Mouse (Mus musculus) MEL (cell line): ENCODE data around the gene Eif4g1. TPM values are rescaled to one million over a fixed set of nuclear protein-coding genes. Genes with fewer than 3 reads are reported as not detected.
"Not testable (repeated sequence)": the region's sequence is repeated elsewhere in the genome, so short reads cannot be mapped to it uniquely, and the experiment has no call there.

Source experiments
- DNase-seq: peaks from one replicate; pipeline ENCODE4 v3.0.0; 2011; ENCODE audit warnings: low read depth, low spot score
- H3K27ac ChIP-seq: 2 replicates; pipeline ENCODE4 v1.5.1; 2012; ENCODE audit warnings: low read depth, mild to moderate bottlenecking, control low read depth, low read length, moderate library complexity; ENCODE audit not compliant: control insufficient read depth
- H3K27me3 ChIP-seq, 2 experiments: fragments of 150-350 bp in 1 of 2; sonication (generic) in 1 of 2; 2 replicates each; pipeline ENCODE4 v1.6.1; 2012; ENCODE audit warnings: low read length in 2 of 2, mild to moderate bottlenecking in 2 of 2, improper control_type of control experiment in 1 of 2, moderate library complexity in 1 of 2; ENCODE audit not compliant: insufficient read depth in 2 of 2, control insufficient read depth in 1 of 2
- H3K36me3 ChIP-seq, 2 experiments: 2 replicates each; pipeline ENCODE4 v1.6.1; 2012 to 2014; ENCODE audit warnings: low read length in 2 of 2, improper control_type of control experiment in 1 of 2, inconsistent platforms in 1 of 2, mild to moderate bottlenecking in 1 of 2; ENCODE audit not compliant: insufficient read depth in 2 of 2, control insufficient read depth in 1 of 2
- H3K4me1 ChIP-seq, 2 experiments: fragments of 150-350 bp in 1 of 2; sonication (generic) in 1 of 2; 2 replicates each; pipeline ENCODE4 v1.6.1; 2012; ENCODE audit warnings: low read length in 2 of 2, improper control_type of control experiment in 1 of 2, mild to moderate bottlenecking in 1 of 2; ENCODE audit not compliant: insufficient read depth in 2 of 2, control insufficient read depth in 1 of 2
- H3K4me3 ChIP-seq, 2 experiments: fragments of 150-350 bp in 1 of 2; sonication (generic) in 1 of 2; 2 replicates each; pipeline ENCODE4 v1.5.1; 2012; ENCODE audit warnings: low read depth in 2 of 2, low read length in 2 of 2, mild to moderate bottlenecking in 2 of 2, moderate library complexity in 2 of 2, control low read depth in 1 of 2, improper control_type of control experiment in 1 of 2; ENCODE audit not compliant: control insufficient read depth in 1 of 2, insufficient read depth in 1 of 2
- H3K79me2 ChIP-seq: 2 replicates; pipeline ENCODE4 v1.6.1; 2012; ENCODE audit warnings: mild to moderate bottlenecking, low read length, moderate library complexity; ENCODE audit not compliant: control insufficient read depth, poor library complexity, insufficient read depth
- H3K9ac ChIP-seq: 2 replicates; pipeline ENCODE4 v1.6.1; 2012; ENCODE audit warnings: low read depth, mild to moderate bottlenecking, control low read depth, low read length, moderate library complexity; ENCODE audit not compliant: control insufficient read depth, poor library complexity, severe bottlenecking
- H3K9me3 ChIP-seq: fragments of 150-350 bp; sonication (generic); replicated peaks from 2 replicates; pipeline ENCODE4 v1.6.1; 2012; ENCODE audit warnings: mild to moderate bottlenecking, low read length, improper control_type of control experiment, moderate library complexity; ENCODE audit not compliant: insufficient read depth
- CHD1 ChIP-seq: IDR thresholded peaks from 2 replicates; pipeline ENCODE4 v1.6.1; 2012; ENCODE audit warnings: low read depth, mild to moderate bottlenecking, inconsistent platforms, low read length, improper control_type of control experiment
- CHD2 ChIP-seq: IDR thresholded peaks from 2 replicates; pipeline ENCODE4 v1.6.1; 2011; ENCODE audit warnings: low read length, improper control_type of control experiment
- ELF1 ChIP-seq: IDR thresholded peaks from 2 replicates; pipeline ENCODE4 v1.6.1; 2014; ENCODE audit warnings: low read depth, mild to moderate bottlenecking, inconsistent platforms, low read length, improper control_type of control experiment, moderate library complexity
- MXI1 ChIP-seq: IDR thresholded peaks from 2 replicates; pipeline ENCODE4 v1.6.1; 2011; ENCODE audit warnings: mild to moderate bottlenecking, low read depth, low read length, improper control_type of control experiment
- MYC ChIP-seq: IDR thresholded peaks from 2 replicates; pipeline ENCODE4 v1.6.1; 2011; ENCODE audit warnings: low read depth, mild to moderate bottlenecking, low read length, improper control_type of control experiment, moderate library complexity
- NRF1 ChIP-seq: IDR thresholded peaks from 2 replicates; pipeline ENCODE4 v1.6.1; 2014; ENCODE audit warnings: low read depth, mild to moderate bottlenecking, inconsistent platforms, low read length, improper control_type of control experiment, moderate library complexity; ENCODE audit not compliant: poor library complexity, insufficient read depth, severe bottlenecking
- POLR2AphosphoS2 ChIP-seq: IDR thresholded peaks from 2 replicates; pipeline ENCODE4 v1.6.1; 2011; ENCODE audit warnings: low read length, improper control_type of control experiment
- RAD21 ChIP-seq: IDR thresholded peaks from 2 replicates; pipeline ENCODE4 v1.6.1; 2011; ENCODE audit warnings: mild to moderate bottlenecking, low read depth, low read length, improper control_type of control experiment
- SIN3A ChIP-seq: IDR thresholded peaks from 2 replicates; pipeline ENCODE4 v1.6.1; 2012; ENCODE audit warnings: low read length, improper control_type of control experiment, inconsistent platforms
- TAL1 ChIP-seq: IDR thresholded peaks from 2 replicates; pipeline ENCODE4 v1.6.1; 2012; ENCODE audit warnings: mild to moderate bottlenecking, inconsistent platforms, low read length, moderate library complexity, mixed read lengths
- USF1 ChIP-seq: IDR thresholded peaks from 2 replicates; pipeline ENCODE4 v1.6.1; 2014; ENCODE audit warnings: low read depth, mild to moderate bottlenecking, inconsistent platforms, low read length, improper control_type of control experiment, moderate library complexity
- ZC3H11A ChIP-seq: IDR thresholded peaks from 2 replicates; pipeline ENCODE4 v1.6.1; 2012; ENCODE audit warnings: low read depth, mild to moderate bottlenecking, inconsistent platforms, low read length, improper control_type of control experiment
- ZKSCAN1 ChIP-seq: IDR thresholded peaks from 2 replicates; pipeline ENCODE4 v1.6.1; 2012; ENCODE audit warnings: low read depth, mild to moderate bottlenecking, inconsistent platforms, low read length, improper control_type of control experiment, moderate library complexity
- polyA plus RNA-seq, 2 experiments: library from polyadenylated mRNA; stranded (reverse) in 1 of 2; unstranded in 1 of 2; fragments of >175 nt in 1 of 2; fragments of >200 nt in 1 of 2; gene quantifications; 2 replicates each; pipeline versions ENCODE4 v1.2.1 to v1.2.4; 2012; ENCODE audit warnings: low replicate concordance in 2 of 2, low read depth in 1 of 2; ENCODE audit not compliant: insufficient read length in 2 of 2, insufficient read depth in 1 of 2, missing spikeins in 1 of 2
- total RNA-seq: library from RNA; depleted of rRNA; stranded (reverse); fragments of 300-350 nt; gene quantifications from 2 replicates; pipeline ENCODE4 v1.2.3, GENCODE M21; 2012; rRNA removed

Eif4g1 gene
- total RNA-seq (409 and 425 TPM in 2 replicates), polyA plus RNA-seq (100 to 1,000 TPM; 327 to 436 TPM)

GRCm38 (mm10) chr16:20668013-20668412 is at the start of gene Eif4g1:
Eif4g1 (plus strand) TSS chr16:20668313.
- not testable (repeated sequence) for H3K27me3 ChIP-seq, H3K79me2 ChIP-seq, DNase-seq, H3K4me3 ChIP-seq, H3K36me3 ChIP-seq, H3K27ac ChIP-seq, H3K9ac ChIP-seq, H3K4me1 ChIP-seq, H3K9me3 ChIP-seq

GRCm38 (mm10) chr16:20619541-20620398 is 48.3 kb upstream of the Eif4g1 start:
- H3K4me1 ChIP-seq = peaks cover 0 to 8% of the 10 kb centered on the region in 2 experiments; a peak in 2 of 4 replicates
- H3K27me3 ChIP-seq = no peaks in the 10 kb centered on the region; a peak in 1 of 4 replicates
- H3K79me2 ChIP-seq = peaks cover 4% of the 10 kb centered on the region; the same call in 1 of the 2 replicates
- H3K4me3 ChIP-seq = no peak overlapping the region
- H3K9ac ChIP-seq = no peak overlapping the region
- H3K9me3 ChIP-seq = no peaks in the 10 kb centered on the region
- peak; percentile 57; the same call in 1 of the 2 replicates for TF ChIP-seq SIN3A
- peak; percentile 81 for TF ChIP-seq MXI1
- no peak for TF ChIP-seq CHD2
- no peak overlapping the region for H3K27ac ChIP-seq
- peaks cover 0 to 11% of the 10 kb centered on the region in 2 experiments; a peak in 2 of 4 replicates for H3K36me3 ChIP-seq
- DNase-seq = peak; percentile 32

- Histone ChIP-seq H3K79me2 (peaks cover 4% of the 10 kb centered on the region; the same call in 1 of the 2 replicates), H3K9me3 (no peaks in the 10 kb centered on the region), H3K9ac (no peak overlapping the region), H3K27me3 (no peaks in the 10 kb centered on the region; a peak in 1 of 4 replicates), H3K27ac (no peak overlapping the region), H3K4me3 (no peak overlapping the region), H3K4me1 (peaks cover 0 to 8% of the 10 kb centered on the region in 2 experiments; a peak in 2 of 4 replicates), H3K36me3 (peaks cover 0 to 11% of the 10 kb centered on the region in 2 experiments; a peak in 2 of 4 replicates)
- DNase-seq = peak; percentile 40
- TF ChIP-seq POLR2AphosphoS2 = 0 out of 2 replicates have a peak, but pooled peaks have one; percentile 27
- TF ChIP-seq ZC3H11A = no peak
Observed at GRCm38 (mm10) chr16:20620399-20620735, 47.7 kb upstream of the Eif4g1 start.

GRCm38 (mm10) chr16:20620751-20621190 is 47.3 kb upstream of the Eif4g1 start:
- DNase-seq = peak; percentile 42
- Histone ChIP-seq H3K4me3 (peak overlapping the region; percentile 61 to 68), H3K27me3 (no peaks in the 10 kb centered on the region; a peak in 1 of 4 replicates), H3K36me3 (peaks cover 0 to 12% of the 10 kb centered on the region in 2 experiments; a peak in 2 of 4 replicates)
- TF ChIP-seq NRF1 (no peak), ELF1 (no peak), MYC (no peak), USF1 (no peak), ZC3H11A (no peak), ZKSCAN1 (no peak), RAD21 (no peak), CHD2 (no peak), POLR2AphosphoS2 (no peak; the same call in none of the 2 replicates), TAL1 (no peak), CHD1 (no peak)
- TF ChIP-seq, all 39 proteins: peak for 0
- no peaks in the 10 kb centered on the region for H3K9me3 ChIP-seq
- peaks cover 0 to 8% of the 10 kb centered on the region in 2 experiments; a peak in 2 of 4 replicates for H3K4me1 ChIP-seq
- H3K9ac ChIP-seq = peak overlapping the region; percentile 67
- H3K27ac ChIP-seq = peak overlapping the region; percentile 46; the same call in 1 of the 2 replicates
- peaks cover 4% of the 10 kb centered on the region; the same call in 1 of the 2 replicates for H3K79me2 ChIP-seq
